8 mouse cellular contexts compared by ENCODE assay signal in the genomic region with DNA sequence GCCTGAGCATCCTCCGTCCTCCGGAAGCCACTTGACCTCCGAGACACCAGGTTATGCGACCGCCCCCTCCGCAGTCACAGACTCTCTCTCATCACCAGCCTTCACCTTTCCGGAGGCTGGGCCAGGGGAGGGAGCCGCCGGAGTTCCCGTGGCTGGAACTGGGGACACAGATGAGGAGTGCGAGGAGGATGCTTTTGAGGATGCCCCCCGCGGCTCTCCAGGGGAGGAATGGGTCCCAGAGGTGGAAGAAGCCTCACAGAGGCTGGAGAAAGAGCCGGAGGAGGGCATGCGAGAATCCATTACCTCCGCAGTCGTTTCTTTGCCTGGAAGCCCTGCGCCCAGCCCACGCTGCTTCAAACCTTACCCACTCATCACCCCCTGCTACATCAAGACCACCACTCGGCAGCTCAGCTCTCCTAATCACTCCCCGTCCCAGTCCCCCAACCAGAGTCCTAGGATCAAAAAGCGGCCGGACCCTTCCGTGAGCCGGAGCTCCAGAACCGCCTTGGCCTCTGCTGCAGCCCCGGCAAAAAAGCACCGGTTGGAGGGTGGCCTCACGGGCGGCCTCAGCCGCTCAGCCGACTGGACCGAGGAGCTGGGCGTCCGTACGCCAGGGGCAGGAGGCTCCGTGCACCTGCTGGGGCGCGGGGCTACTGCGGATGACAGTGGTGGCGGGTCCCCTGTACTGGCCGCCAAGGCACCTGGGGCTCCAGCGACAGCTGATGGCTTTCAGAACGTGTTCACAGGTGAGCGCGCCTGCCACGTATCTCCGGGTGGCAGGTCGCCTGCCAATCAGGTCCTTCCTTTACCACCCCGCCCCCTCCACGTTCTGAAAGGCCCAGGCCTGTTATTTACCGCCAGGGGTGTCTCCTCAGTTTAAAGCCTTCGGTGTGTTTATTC. TPM values are rescaled to one million over a fixed set of nuclear protein-coding genes. Genes with fewer than 3 reads are reported as not detected.
DNase-seq lines count a peak whose midpoint lies in the region; ATAC-seq and TF ChIP-seq lines count a peak whose summit lies in the region.

No protein-coding gene starts in this region.

- H3K27me3 ChIP-seq in embryonic facial prominence, embryonic 15.5 days: peaks cover 5% of the 10 kb centered on the region; the same call in 1 of the 2 replicates
- H3K27me3 ChIP-seq in hindbrain, embryonic 14.5 days (ENCODE audit: control insufficient read depth, insufficient read depth, low read length): no peaks in the 10 kb centered on the region
- no peaks in the 10 kb centered on the region for H3K27me3 ChIP-seq in midbrain, embryonic 15.5 days (replicated peaks)

- TF ChIP-seq CTCF in gastrocnemius, adult 2 months (IDR thresholded peaks at IDR 0.05): no peak

- H3K9me3 ChIP-seq in embryonic facial prominence, embryonic 15.5 days (replicated peaks): no peaks in the 10 kb centered on the region
- no peaks in the 10 kb centered on the region for H3K9me3 ChIP-seq in hindbrain, embryonic 14.5 days (ENCODE audit: control insufficient read depth, low read length)
- H3K9me3 ChIP-seq in midbrain, embryonic 15.5 days: no peaks in the 10 kb centered on the region

- intact Hi-C loops in gastrocnemius, adult 2 months (cut with DNase I): no loop called here
- intact Hi-C loops in left cerebral cortex, postnatal 25 days (cut with DNase I): loop anchor here (2.0 kb wide), 2 partner anchors 32 to 50 kb away; no protein-coding TSS in a partner anchor

- H3K4me1 ChIP-seq in embryonic facial prominence, embryonic 15.5 days: peaks cover 22% of the 10 kb centered on the region
- peaks cover 33% of the 10 kb centered on the region for H3K4me1 ChIP-seq in hindbrain, embryonic 14.5 days (replicated peaks; ENCODE audit: control insufficient read depth, insufficient read depth, low read length)
- peaks cover 44% of the 10 kb centered on the region for H3K4me1 ChIP-seq in midbrain, embryonic 15.5 days

- peak overlapping the region; percentile 99 for H3K4me2 ChIP-seq in embryonic facial prominence, embryonic 15.5 days (replicated peaks)
- peak overlapping the region; percentile 83 for H3K4me2 ChIP-seq in hindbrain, embryonic 14.5 days (replicated peaks)
- H3K4me2 ChIP-seq in midbrain, embryonic 15.5 days: peak overlapping the region; percentile 84

- DNase-seq in gastrocnemius, adult 2 months: peak; percentile 21
- no peak for DNase-seq in gastrocnemius, adult 8-10 months (ENCODE audit: low spot score in 2 of 2)
- peak; percentile 10 for DNase-seq in adrenal gland, postnatal 25 days
- peak; percentile 67 for DNase-seq in hindbrain, embryonic 14.5 days (ENCODE audit: low spot score)
- DNase-seq in left cerebral cortex, postnatal 25 days (ENCODE audit: low spot score in 2 of 2): peak; percentile 74 to 84
- DNase-seq in testis, postnatal 10 days (ENCODE audit: low spot score): peak; percentile 44

- no peak overlapping the region for H3K27ac ChIP-seq in gastrocnemius, adult 2 months
- H3K27ac ChIP-seq in embryonic facial prominence, embryonic 15.5 days (replicated peaks): no peak overlapping the region
- H3K27ac ChIP-seq in hindbrain, embryonic 14.5 days: peak overlapping the region; percentile 90
- peak overlapping the region; percentile 93 for H3K27ac ChIP-seq in midbrain, embryonic 15.5 days

- ATAC-seq in embryonic facial prominence, embryonic 15.5 days (ENCODE audit: insufficient number of reproducible peaks, low FRiP score, low TSS enrichment, low read depth): peak; percentile 26; the same call in 1 of the 2 replicates
- peak; percentile 62 for ATAC-seq in hindbrain, embryonic 14.5 days (ENCODE audit: low FRiP score)
- peak; percentile 70 for ATAC-seq in midbrain, embryonic 15.5 days (replicated peaks)

- WGBS in embryonic facial prominence, embryonic 15.5 days: under 1% methylated on average over 53 of the region's 53 CpGs
- WGBS in hindbrain, embryonic 14.5 days: under 1% methylated on average over 52 of the region's 53 CpGs
- under 1% methylated on average over 53 of the region's 53 CpGs for WGBS in midbrain, embryonic 15.5 days

- H3K36me3 ChIP-seq in embryonic facial prominence, embryonic 15.5 days: no peaks in the 10 kb centered on the region
- H3K36me3 ChIP-seq in hindbrain, embryonic 14.5 days (replicated peaks; ENCODE audit: control insufficient read depth, insufficient read depth): no peaks in the 10 kb centered on the region
- H3K36me3 ChIP-seq in midbrain, embryonic 15.5 days (replicated peaks): no peaks in the 10 kb centered on the region

- peak overlapping the region; percentile 18; the same call in 1 of the 2 replicates for H3K9ac ChIP-seq in embryonic facial prominence, embryonic 15.5 days
- peak overlapping the region; percentile 91 for H3K9ac ChIP-seq in hindbrain, embryonic 14.5 days
- peak overlapping the region; percentile 89 for H3K9ac ChIP-seq in midbrain, embryonic 15.5 days

- H3K4me3 ChIP-seq in gastrocnemius, adult 2 months: peak overlapping the region; percentile 68
- peak overlapping the region; percentile 65 for H3K4me3 ChIP-seq in embryonic facial prominence, embryonic 15.5 days (replicated peaks)
- peak overlapping the region; percentile 84 for H3K4me3 ChIP-seq in hindbrain, embryonic 14.5 days (replicated peaks; ENCODE audit: low read length)
- H3K4me3 ChIP-seq in midbrain, embryonic 15.5 days: peak overlapping the region; percentile 79

RNA-seq across cellular contexts. Expression of a gene that starts 1.5 kb away (rescaled TPM):
- under 1 TPM; 0.26 to 0.28 TPM for total RNA-seq in gastrocnemius, adult 2 months (2021)
- under 1 TPM; 0.07 to 0.46 (median 0.31) TPM for total RNA-seq in gastrocnemius, adult 8-10 months (2022)
- 3.4 and 5.0 TPM in 2 replicates for total RNA-seq in adrenal gland, postnatal 25 days (2021)
- polyA plus RNA-seq in embryonic facial prominence, embryonic 15.5 days (2015; fragmentation: Nextera tagmentation; extraction: Ambion mirVana): 1.9 and 2.5 TPM in 2 replicates
- polyA plus RNA-seq in hindbrain, embryonic 14.5 days (2014; fragmentation: Nextera tagmentation; extraction: Ambion mirVana): 8.3 and 9.6 TPM in 2 replicates
- total RNA-seq in left cerebral cortex, postnatal 25 days (2021): 10 to 100 TPM; 65.1 to 67.9 TPM
- polyA plus RNA-seq in midbrain, embryonic 15.5 days (2015; fragmentation: Nextera tagmentation; extraction: Ambion mirVana): 8.5 and 9.0 TPM in 2 replicates

Comparison
In these comparisons a context has a peak if more than half of its experiments do, and no peak if none do; other contexts are left out.
1. DNase-seq: peak in gastrocnemius, adult 2 months (single experiment), adrenal gland, postnatal 25 days (single experiment), hindbrain, embryonic 14.5 days (single experiment), left cerebral cortex, postnatal 25 days (2 of 2) and testis, postnatal 10 days (single experiment); none in gastrocnemius, adult 8-10 months (0 of 2).
2. H3K27ac ChIP-seq: peak in hindbrain, embryonic 14.5 days (single experiment) and midbrain, embryonic 15.5 days (single experiment); none in gastrocnemius, adult 2 months (single experiment) and embryonic facial prominence, embryonic 15.5 days (single experiment).
3. H3K9ac ChIP-seq: peak in every context shown above with its lines; median percentile 91 in hindbrain, embryonic 14.5 days; 89 in midbrain, embryonic 15.5 days; 18 in embryonic facial prominence, embryonic 15.5 days.
4. RNA of a gene that starts 1.5 kb away (total RNA-seq): 65.1 to 67.9 TPM in left cerebral cortex, postnatal 25 days; 3.4 to 5.0 TPM in adrenal gland, postnatal 25 days, 0.07 to 0.46 TPM in gastrocnemius, adult 8-10 months and 0.26 to 0.28 TPM in gastrocnemius, adult 2 months; every median in the first group is over 10 times any median in the second.
5. Peak in every context shown above with its lines, with median percentiles within 50 percentile points of each other: H3K4me3 ChIP-seq, ATAC-seq and H3K4me2 ChIP-seq.